In the genomic region with DNA sequence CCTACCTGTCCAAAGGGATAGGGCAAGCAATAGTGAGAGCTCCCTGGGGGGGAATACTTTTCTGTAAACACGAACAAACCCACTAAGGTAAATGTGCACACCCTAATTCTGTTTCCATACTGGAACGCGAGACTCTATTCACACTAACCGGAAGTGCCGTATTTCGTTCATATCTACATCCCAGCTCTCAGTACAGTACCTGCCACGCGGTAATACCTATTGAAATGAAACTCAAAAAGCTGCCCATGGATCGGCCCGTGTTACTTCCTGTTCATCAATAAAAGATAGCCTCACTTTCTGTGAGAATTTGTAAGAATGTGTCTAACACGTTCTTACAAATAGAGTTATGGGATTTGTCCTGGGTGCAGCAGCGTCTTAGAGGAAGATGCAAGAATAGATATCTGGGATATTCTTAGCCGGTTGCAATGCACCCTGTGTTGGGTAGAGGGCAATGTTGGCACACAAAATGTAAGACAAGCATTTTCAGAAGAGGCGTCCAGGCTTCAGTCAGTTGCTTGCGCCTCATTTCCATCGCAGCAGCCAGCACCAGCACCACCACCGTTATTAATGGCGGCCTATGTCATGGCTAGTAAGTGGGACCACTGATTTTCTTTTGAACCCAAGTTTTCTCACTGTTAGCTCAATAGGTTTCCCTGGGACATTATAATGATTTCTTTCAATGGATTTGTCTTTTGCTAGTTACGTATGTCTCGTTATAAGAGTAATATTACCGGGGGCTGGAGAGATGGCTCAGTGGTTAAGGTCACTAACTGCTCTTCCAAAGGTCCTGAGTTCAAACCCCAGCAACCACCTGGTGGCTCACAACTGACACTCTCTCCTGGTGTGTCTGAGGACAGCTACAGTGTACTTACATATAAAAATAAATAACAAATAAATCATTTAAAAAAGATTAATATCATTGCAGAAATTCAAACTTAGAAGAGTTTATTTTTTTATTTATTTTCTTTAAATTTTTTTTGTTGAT, we compare ENCODE assay signal across 9 mouse cellular contexts. TPM values are rescaled to one million over a fixed set of nuclear protein-coding genes. Genes with fewer than 3 reads are reported as not detected.
DNase-seq lines count a peak whose midpoint lies in the region; ATAC-seq and TF ChIP-seq lines count a peak whose summit lies in the region.
"Had no signal": no experiment of that assay in that cellular context is flagged by ENCODE, and none has a peak within 500 bp of the region (broad histone marks: within the 10 kb centered on the region; RNA-seq: fewer than 3 reads in every experiment).

No protein-coding gene starts in this region.

- ATAC-seq in CD4-positive, CD25-positive, alpha-beta regulatory T cell, adult 4 months, result peak; percentile 53
- ATAC-seq in Patski, result peak; percentile 73
- ATAC-seq in liver, embryonic 11.5 days (replicated peaks; ENCODE audit: low FRiP score), result peak; percentile 36; the same call in 1 of the 2 replicates
- ATAC-seq in neural tube, embryonic 11.5 days (ENCODE audit: insufficient read depth, low FRiP score, low TSS enrichment), result peak; percentile 78

- H3K4me2 ChIP-seq in liver, embryonic 11.5 days, result 0 out of 2 replicates have a peak overlapping the region, but pooled peaks have one; percentile 9
- H3K4me2 ChIP-seq in neural tube, embryonic 11.5 days (ENCODE audit: low read depth), result no peak overlapping the region
- H3K4me2 ChIP-seq: limb, embryonic 13.5 days had no signal

- intact Hi-C loops in gastrocnemius, adult 2 months (cut with DNase I), result loop anchor here (10.0 kb wide), 2 partner anchors 1056 to 1736 kb away; no protein-coding TSS in a partner anchor

- CTCF ChIA-PET in Patski (lab: Charles Lee), result interaction anchor here (0.7 to 2.6 kb wide), 4 partner anchors 14 to 1071 kb away, joined by 3 to 14 read pairs (median 4); a partner anchor contains a TSS

- no peak overlapping the region for H3K4me3 ChIP-seq in gastrocnemius, adult 2 months
- H3K4me3 ChIP-seq in liver, embryonic 11.5 days (ENCODE audit: low read depth, low read length), result no peak overlapping the region
- H3K4me3 ChIP-seq in neural tube, embryonic 11.5 days (ENCODE audit: low read depth, low read length), result no peak overlapping the region
- H3K4me3 ChIP-seq: limb, embryonic 13.5 days had no signal

- 50% methylated on average over 21 of the region's 21 CpGs for WGBS in liver, embryonic 11.5 days
- WGBS in neural tube, embryonic 11.5 days, result 54% methylated on average over 21 of the region's 21 CpGs

- peaks cover 17% of the 10 kb centered on the region for H3K27me3 ChIP-seq in Patski
- no peaks in the 10 kb centered on the region for H3K27me3 ChIP-seq in liver, embryonic 11.5 days (replicated peaks; ENCODE audit: control insufficient read depth, insufficient read depth, low read length)
- H3K27me3 ChIP-seq in neural tube, embryonic 11.5 days (ENCODE audit: control insufficient read depth, insufficient read depth, low read length), result no peaks in the 10 kb centered on the region

- in situ Hi-C loops in Patski (cut with MboI; ENCODE audit: low pct_unique_long_range_greater_than_20kb), result loop anchor here (25.0 kb wide), 2 partner anchors 459 to 934 kb away; no protein-coding TSS in a partner anchor

- H3K9ac ChIP-seq in liver, embryonic 11.5 days (ENCODE audit: low read depth, low read length), result no peak overlapping the region
- no peak overlapping the region for H3K9ac ChIP-seq in neural tube, embryonic 11.5 days (ENCODE audit: low read length)
- H3K9ac ChIP-seq: limb, embryonic 13.5 days had no signal

- no peaks in the 10 kb centered on the region for H3K9me3 ChIP-seq in liver, embryonic 11.5 days (ENCODE audit: control insufficient read depth, low read length)
- H3K9me3 ChIP-seq in neural tube, embryonic 11.5 days (ENCODE audit: control insufficient read depth, low read length), result no peaks in the 10 kb centered on the region
- H3K9me3 ChIP-seq: limb, embryonic 13.5 days had no signal

- peak; percentile 92 for TF ChIP-seq CTCF in Patski (IDR thresholded peaks at IDR 0.05)
- TF ChIP-seq CTCF in gastrocnemius, adult 2 months (IDR thresholded peaks at IDR 0.05), result peak; percentile 66

- H3K27ac ChIP-seq in gastrocnemius, adult 2 months, result no peak overlapping the region
- H3K27ac ChIP-seq in liver, embryonic 11.5 days (ENCODE audit: low read depth, low read length), result no peak overlapping the region
- H3K27ac ChIP-seq in neural tube, embryonic 11.5 days (ENCODE audit: low read depth, low read length), result no peak overlapping the region
- H3K27ac ChIP-seq: limb, embryonic 13.5 days had no signal

- no peaks in the 10 kb centered on the region for H3K4me1 ChIP-seq in liver, embryonic 11.5 days (replicated peaks; ENCODE audit: control insufficient read depth, insufficient read depth, low read length)
- H3K4me1 ChIP-seq in neural tube, embryonic 11.5 days (ENCODE audit: control insufficient read depth, insufficient read depth, low read length), result no peaks in the 10 kb centered on the region

- no peaks in the 10 kb centered on the region for H3K36me3 ChIP-seq in liver, embryonic 11.5 days (ENCODE audit: control insufficient read depth, insufficient read depth, low read length)
- H3K36me3 ChIP-seq in neural tube, embryonic 11.5 days (ENCODE audit: control insufficient read depth, insufficient read depth, low read length), result no peaks in the 10 kb centered on the region
- H3K36me3 ChIP-seq: limb, embryonic 13.5 days had no signal

- DNase-seq in Patski (ENCODE audit: low read depth, low spot score), result no peak
- DNase-seq in cerebellum, postnatal 4 days (ENCODE audit: low spot score in 2 of 2), result peak; percentile 51 to 75
- peak; percentile 48 for DNase-seq in gastrocnemius, adult 2 months
- DNase-seq in kidney, adult 9 months, result peak; percentile 54
- no peak for DNase-seq in liver, embryonic 11.5 days (ENCODE audit: low spot score)
- DNase-seq in neural tube, embryonic 11.5 days (ENCODE audit: low spot score), result peak; percentile 75
- no peak for DNase-seq in spleen, postnatal 4 days (ENCODE audit: low spot score in 2 of 2)

- POLR2A ChIA-PET in Patski (lab: Charles Lee), result no interaction called here

RNA-seq across cellular contexts. Expression of a gene that starts 17.1 kb away (rescaled TPM):
- 1 to 10 TPM; 1.5 to 1.7 TPM for polyA plus RNA-seq in CD4-positive, CD25-positive, alpha-beta regulatory T cell, adult 4 months (2017; shearing (Covaris generic))
- 8.0 TPM for polyA plus RNA-seq in Patski (2021)
- 1 to 10 TPM; 1.8 to 3.3 TPM for total RNA-seq in gastrocnemius, adult 2 months (2021)
- polyA plus RNA-seq in liver, embryonic 11.5 days (2014; fragmentation: Nextera tagmentation; extraction: Ambion mirVana), result 1.9 and 2.3 TPM in 2 replicates
- polyA plus RNA-seq in neural tube, embryonic 11.5 days (2014; fragmentation: Nextera tagmentation; extraction: Ambion mirVana), result 12.2 and 17.2 TPM in 2 replicates

Comparison
In these comparisons a context has a peak if more than half of its experiments do, and no peak if none do; other contexts are left out.
1. DNase-seq: peak in cerebellum, postnatal 4 days (2 of 2), gastrocnemius, adult 2 months (single experiment), kidney, adult 9 months (single experiment) and neural tube, embryonic 11.5 days (single experiment); none in Patski (single experiment), liver, embryonic 11.5 days (single experiment) and spleen, postnatal 4 days (0 of 2).
2. Peak in every context shown above with its lines, with median percentiles within 50 percentile points of each other: ATAC-seq.